Mouse (Mus musculus) embryonic facial prominence, embryonic 14.5 days (tissue): Measurements from ENCODE around the gene Notum. TPM values are rescaled to one million over a fixed set of nuclear protein-coding genes. Genes with fewer than 3 reads are reported as not detected.

Source experiments
- ATAC-seq: fragments of 200-750 bp; cut with Nextera tagmentation; 2 replicates; pipeline ENCODE4 v1.8.0; 2017; ENCODE audit warnings: low read depth, moderate number of reproducible peaks, moderate TSS enrichment
- DNase-seq: peaks from one replicate; pipeline ENCODE4 v3.0.0-alpha.2; 2015; ENCODE audit warnings: low spot score
- H3K27ac ChIP-seq: fragments of 300-500 bp; sonication (generic); replicated peaks from 2 replicates; pipeline ENCODE4 v1.5.1; 2014; ENCODE audit warnings: low read depth, mild to moderate bottlenecking, low read length, moderate library complexity
- H3K27me3 ChIP-seq: fragments of 300-500 bp; sonication (generic); replicated peaks from 2 replicates; pipeline ENCODE4 v1.6.1; 2014; ENCODE audit warnings: low read length; ENCODE audit not compliant: control insufficient read depth, insufficient read depth
- H3K36me3 ChIP-seq: fragments of 300-500 bp; sonication (generic); 2 replicates; pipeline ENCODE4 v1.6.1; 2014; ENCODE audit warnings: low read length, mixed read lengths; ENCODE audit not compliant: control insufficient read depth, insufficient read depth
- H3K4me1 ChIP-seq: fragments of 300-500 bp; sonication (generic); 2 replicates; pipeline ENCODE4 v1.6.1; 2014; ENCODE audit warnings: antibody characterized with exemption, low read length; ENCODE audit not compliant: control insufficient read depth, insufficient read depth
- H3K4me2 ChIP-seq: fragments of 300-500 bp; sonication (generic); 2 replicates; pipeline ENCODE4 v1.6.1; 2014; ENCODE audit warnings: low read depth, mild to moderate bottlenecking, low read length, moderate library complexity, mixed read lengths
- H3K4me3 ChIP-seq: fragments of 300-500 bp; sonication (generic); 2 replicates; pipeline ENCODE4 v1.5.1; 2014; ENCODE audit warnings: low read depth, mild to moderate bottlenecking, low read length
- H3K9ac ChIP-seq: fragments of 300-500 bp; sonication (generic); 2 replicates; pipeline ENCODE4 v1.6.1; 2014; ENCODE audit warnings: low read depth, mild to moderate bottlenecking, low read length, moderate library complexity, mixed read lengths
- H3K9me3 ChIP-seq: fragments of 300-500 bp; sonication (generic); 2 replicates; pipeline ENCODE4 v1.6.1; 2016; ENCODE audit warnings: low read length; ENCODE audit not compliant: control insufficient read depth
- WGBS: fragments of 180-500 bp; shearing (Covaris S2); extraction: QIAGEN DNeasy Blood & Tissue Kit; methylation state at CpG from one replicate; pipeline ENCODE4 v1.1.7; 2014; 5-methylcytosine and 5-hydroxymethylcytosine counted together
- polyA plus RNA-seq: library from polyadenylated mRNA; unstranded; fragments of >200 nt; fragmentation: Nextera tagmentation; extraction: Ambion mirVana; gene quantifications from 2 replicates; pipeline ENCODE4 v1.2.1, GENCODE M21; 2014

The Notum gene
- polyA plus RNA-seq, 1 experiment from 2014 or later: 3.6 TPM

GRCm38 (mm10) chr11:120634810-120635209 is 26.2 kb downstream of the Notum start:
- 80% methylated on average over 5 of the region's 5 CpGs for WGBS
- ATAC-seq: no peak
- H3K9me3 ChIP-seq: no peaks in the 10 kb centered on the region
- H3K4me2 ChIP-seq: no peak overlapping the region
- H3K9ac ChIP-seq: no peak overlapping the region
- H3K27me3 ChIP-seq: no peaks in the 10 kb centered on the region
- H3K36me3 ChIP-seq: no peaks in the 10 kb centered on the region
- no peak overlapping the region for H3K4me3 ChIP-seq
- H3K4me1 ChIP-seq: peaks cover 15% of the 10 kb centered on the region
- DNase-seq: no peak
- no peak overlapping the region for H3K27ac ChIP-seq

- H3K4me2 ChIP-seq: peak within 1 kb of the TSS; percentile 90
- peak within 1 kb of the TSS; percentile 95 for H3K9ac ChIP-seq
- ATAC-seq (peak; percentile 93), DNase-seq (peak; percentile 98)
- peaks cover 16% of the 10 kb centered on the region for H3K4me1 ChIP-seq
- H3K9me3 ChIP-seq: no peaks in the 10 kb centered on the region
- H3K27ac ChIP-seq: peak within 1 kb of the TSS; percentile 93
- WGBS: 21% methylated on average over 32 of the region's 58 CpGs
- H3K4me3 ChIP-seq: peak within 1 kb of the TSS; percentile 95
- no peaks in the 10 kb centered on the region for H3K27me3 ChIP-seq
- peaks cover 11% of the 10 kb centered on the region for H3K36me3 ChIP-seq
These were observed 27.2 kb downstream of the Notum start, which contains the start of gene Mafg for GRCm38 (mm10) chr11:120633520-120634343. Gene Mafg (minus strand): TSS chr11:120633600.

GRCm38 (mm10) chr11:120632559-120633519 is 28.1 kb downstream of the Notum start:
- Histone ChIP-seq H3K4me2 (peak overlapping the region; percentile 90), H3K4me1 (peaks cover 16% of the 10 kb centered on the region), H3K36me3 (peaks cover 16% of the 10 kb centered on the region), H3K9ac (peak overlapping the region; percentile 95), H3K4me3 (peak overlapping the region; percentile 95), H3K27me3 (no peaks in the 10 kb centered on the region), H3K9me3 (no peaks in the 10 kb centered on the region), H3K27ac (peak overlapping the region; percentile 93)
- ATAC-seq (peak; percentile 87), DNase-seq (peak; percentile 76)
- WGBS: under 1% methylated on average over 35 of the region's 116 CpGs

- Histone ChIP-seq H3K9me3 (no peaks in the 10 kb centered on the region), H3K36me3 (peaks cover 26% of the 10 kb centered on the region), H3K4me2 (peak overlapping the region; percentile 90), H3K4me3 (peak overlapping the region; percentile 95), H3K27ac (peak overlapping the region; percentile 93; the same call in 1 of the 2 replicates), H3K9ac (peak overlapping the region; percentile 95), H3K4me1 (peaks cover 16% of the 10 kb centered on the region), H3K27me3 (no peaks in the 10 kb centered on the region)
- ATAC-seq (no peak), DNase-seq (no peak)
- WGBS: 62% methylated on average over 4 of the region's 4 CpGs
These were observed 29.1 kb downstream of the Notum start for GRCm38 (mm10) chr11:120631726-120632448.

- H3K4me1 ChIP-seq: peaks cover 16% of the 10 kb centered on the region
- H3K27me3 ChIP-seq: no peaks in the 10 kb centered on the region
- peak overlapping the region; percentile 90 for H3K4me2 ChIP-seq
- H3K4me3 ChIP-seq: peak overlapping the region; percentile 95; the same call in 1 of the 2 replicates
- H3K9ac ChIP-seq: peak overlapping the region; percentile 32
- H3K27ac ChIP-seq: no peak overlapping the region
- no peaks in the 10 kb centered on the region for H3K9me3 ChIP-seq
- WGBS: 43% methylated on average over 7 of the region's 7 CpGs
- peaks cover 27% of the 10 kb centered on the region for H3K36me3 ChIP-seq
- no peak for ATAC-seq
- no peak for DNase-seq
These were observed 29.9 kb downstream of the Notum start for GRCm38 (mm10) chr11:120630881-120631725.

GRCm38 (mm10) chr11:120630401-120630871 is 30.5 kb downstream of the Notum start:
- no peak overlapping the region for H3K4me3 ChIP-seq
- H3K9ac ChIP-seq: peak overlapping the region; percentile 40; the same call in 1 of the 2 replicates
- ATAC-seq (no peak), DNase-seq (no peak)
- no peaks in the 10 kb centered on the region for H3K9me3 ChIP-seq
- no peak overlapping the region for H3K27ac ChIP-seq
- peaks cover 27% of the 10 kb centered on the region for H3K36me3 ChIP-seq
- peaks cover 16% of the 10 kb centered on the region for H3K4me1 ChIP-seq
- WGBS: 48% methylated on average over 5 of the region's 5 CpGs
- peak overlapping the region; percentile 90; the same call in 1 of the 2 replicates for H3K4me2 ChIP-seq
- H3K27me3 ChIP-seq: no peaks in the 10 kb centered on the region

GRCm38 (mm10) chr11:120629911-120630310 is 31.1 kb downstream of the Notum start:
- peaks cover 19% of the 10 kb centered on the region for H3K4me1 ChIP-seq
- DNase-seq (no peak), ATAC-seq (no peak)
- 52% methylated on average over 5 of the region's 7 CpGs for WGBS
- H3K9ac ChIP-seq: peak overlapping the region; percentile 40
- no peak overlapping the region for H3K4me3 ChIP-seq
- H3K27me3 ChIP-seq: no peaks in the 10 kb centered on the region
- H3K9me3 ChIP-seq: no peaks in the 10 kb centered on the region
- peak overlapping the region; percentile 90; the same call in 1 of the 2 replicates for H3K4me2 ChIP-seq
- H3K27ac ChIP-seq: 0 out of 2 replicates have a peak overlapping the region, but pooled peaks have one; percentile 21
- H3K36me3 ChIP-seq: peaks cover 27% of the 10 kb centered on the region
